Mouse (Mus musculus) hindlimb bud, embryonic 11.5 days (tissue): ENCODE data around the gene Dnajb6.
A peak's percentile ranks its signal among the peaks of the same experiment; 100 is the strongest.
"Not testable (repeated sequence)": the region's sequence is repeated elsewhere in the genome, so short reads cannot be mapped to it uniquely, and the experiment has no call there.

Source experiments
- DNase-seq: peaks from one replicate; pipeline ENCODE4 v3.0.0-alpha.2; 2012; ENCODE audit warnings: low read depth, low spot score; ENCODE audit errors: extremely low spot score

Dnajb6 gene

GRCm38 (mm10) chr5:29759318-29759717 lies 23.8 kb downstream of the Dnajb6 start:
- DNase-seq, result no peak

- DNase-seq, result no peak
Measured at GRCm38 (mm10) chr5:29770935-29771334, 35.4 kb downstream of the Dnajb6 start.

GRCm38 (mm10) chr5:29772038-29772437 lies 36.5 kb downstream of the Dnajb6 start:
- no peak for DNase-seq

- DNase-seq, result no peak
Measured at GRCm38 (mm10) chr5:29772651-29773330, 37.3 kb downstream of the Dnajb6 start.

GRCm38 (mm10) chr5:29773460-29774150 lies 38.1 kb downstream of the Dnajb6 start:
- DNase-seq, result no peak

GRCm38 (mm10) chr5:29775437-29775836 lies 39.9 kb downstream of the Dnajb6 start:
- DNase-seq, result no peak

GRCm38 (mm10) chr5:29778029-29778428 lies 42.5 kb downstream of the Dnajb6 start:
- DNase-seq, result no peak

GRCm38 (mm10) chr5:29779733-29780132 lies 44.2 kb downstream of the Dnajb6 start:
- not testable (repeated sequence) for DNase-seq

GRCm38 (mm10) chr5:29782261-29782660 lies 46.8 kb downstream of the Dnajb6 start:
- DNase-seq, result no peak

- not testable (repeated sequence) for DNase-seq
Measured at GRCm38 (mm10) chr5:29784906-29785305, 49.4 kb downstream of the Dnajb6 start.

- DNase-seq, result not testable (repeated sequence)
Measured at GRCm38 (mm10) chr5:29785953-29786352, 50.5 kb downstream of the Dnajb6 start.

GRCm38 (mm10) chr5:29794933-29795332 lies 59.4 kb downstream of the Dnajb6 start:
- DNase-seq, result not testable (repeated sequence)

- DNase-seq, result no peak
Measured at GRCm38 (mm10) chr5:29808940-29809339, 73.5 kb downstream of the Dnajb6 start.

GRCm38 (mm10) chr5:29811377-29811921 lies 76.0 kb downstream of the Dnajb6 start:
- not testable (repeated sequence) for DNase-seq

- DNase-seq, result no peak
Measured at GRCm38 (mm10) chr5:29816523-29817242, 81.2 kb downstream of the Dnajb6 start.

- DNase-seq, result no peak
Measured at GRCm38 (mm10) chr5:29817400-29817799, 81.9 kb downstream of the Dnajb6 start.

GRCm38 (mm10) chr5:29818287-29818686 lies 82.8 kb downstream of the Dnajb6 start:
- no peak for DNase-seq

GRCm38 (mm10) chr5:29824796-29825195 lies 89.3 kb downstream of the Dnajb6 start:
- peak; percentile 50 for DNase-seq

- DNase-seq, result peak; percentile 44
Measured at GRCm38 (mm10) chr5:29826780-29827179, 91.3 kb downstream of the Dnajb6 start.

- no peak for DNase-seq
Measured at GRCm38 (mm10) chr5:29842444-29843166, 107.1 kb downstream of the Dnajb6 start.

GRCm38 (mm10) chr5:29845038-29845437 lies 109.5 kb downstream of the Dnajb6 start:
- DNase-seq, result no peak
